Mouse (Mus musculus) olfactory bulb, adult 2 months (tissue): ENCODE results near the gene Ube2e1. TPM values are rescaled to one million over a fixed set of nuclear protein-coding genes. Genes with fewer than 3 reads are reported as not detected.

Experiments used
- H3K27ac ChIP-seq: fragments of 200-500 bp; 2 replicates; pipeline ENCODE4 v1.5.1; 2012; ENCODE audit warnings: low read depth, low read length; ENCODE audit not compliant: insufficient read depth
- H3K4me1 ChIP-seq: fragments of 200-500 bp; 2 replicates; pipeline ENCODE4 v1.6.1; 2012; ENCODE audit warnings: low read length; ENCODE audit not compliant: control insufficient read depth, insufficient read depth
- H3K4me3 ChIP-seq: fragments of 200-500 bp; 2 replicates; pipeline ENCODE4 v1.5.1; 2012; ENCODE audit warnings: mild to moderate bottlenecking, low read depth, low read length, moderate library complexity; ENCODE audit not compliant: insufficient read depth
- CTCF ChIP-seq: fragments of 200-500 bp; IDR thresholded peaks from 2 replicates; pipeline ENCODE4 v1.5.1; 2012; ENCODE audit warnings: low read depth, mild to moderate bottlenecking, low read length, moderate library complexity; ENCODE audit not compliant: insufficient read depth
- POLR2A ChIP-seq: fragments of 200-500 bp; IDR thresholded peaks from 2 replicates; pipeline ENCODE4 v1.6.1; 2012; ENCODE audit warnings: mild to moderate bottlenecking, low read depth, low read length, moderate library complexity; ENCODE audit not compliant: insufficient read depth
- WGBS: fragments of 180-500 bp; shearing (Covaris S2); methylation state at CpG from one replicate; pipeline ENCODE4 v1.1.7; 2018; 5-methylcytosine and 5-hydroxymethylcytosine counted together
- polyA plus RNA-seq: library from polyadenylated mRNA; stranded (reverse); fragments of >200 nt; gene quantifications from 2 replicates; pipeline ENCODE4 v1.2.4, GENCODE M21; 2012; ENCODE audit warnings: low replicate concordance; ENCODE audit not compliant: missing spikeins, insufficient read depth, insufficient read length

Gene Ube2e1
- polyA plus RNA-seq, 1 experiment = not detected

GRCm38 (mm10) chr14:18336106-18336505, 4.4 kb upstream of the Ube2e1 start:
- no peak for TF ChIP-seq CTCF
- TF ChIP-seq POLR2A = no peak
- H3K4me1 ChIP-seq = no peaks in the 10 kb centered on the region
- H3K4me3 ChIP-seq = no peak overlapping the region
- no peak overlapping the region for H3K27ac ChIP-seq

DNA sequence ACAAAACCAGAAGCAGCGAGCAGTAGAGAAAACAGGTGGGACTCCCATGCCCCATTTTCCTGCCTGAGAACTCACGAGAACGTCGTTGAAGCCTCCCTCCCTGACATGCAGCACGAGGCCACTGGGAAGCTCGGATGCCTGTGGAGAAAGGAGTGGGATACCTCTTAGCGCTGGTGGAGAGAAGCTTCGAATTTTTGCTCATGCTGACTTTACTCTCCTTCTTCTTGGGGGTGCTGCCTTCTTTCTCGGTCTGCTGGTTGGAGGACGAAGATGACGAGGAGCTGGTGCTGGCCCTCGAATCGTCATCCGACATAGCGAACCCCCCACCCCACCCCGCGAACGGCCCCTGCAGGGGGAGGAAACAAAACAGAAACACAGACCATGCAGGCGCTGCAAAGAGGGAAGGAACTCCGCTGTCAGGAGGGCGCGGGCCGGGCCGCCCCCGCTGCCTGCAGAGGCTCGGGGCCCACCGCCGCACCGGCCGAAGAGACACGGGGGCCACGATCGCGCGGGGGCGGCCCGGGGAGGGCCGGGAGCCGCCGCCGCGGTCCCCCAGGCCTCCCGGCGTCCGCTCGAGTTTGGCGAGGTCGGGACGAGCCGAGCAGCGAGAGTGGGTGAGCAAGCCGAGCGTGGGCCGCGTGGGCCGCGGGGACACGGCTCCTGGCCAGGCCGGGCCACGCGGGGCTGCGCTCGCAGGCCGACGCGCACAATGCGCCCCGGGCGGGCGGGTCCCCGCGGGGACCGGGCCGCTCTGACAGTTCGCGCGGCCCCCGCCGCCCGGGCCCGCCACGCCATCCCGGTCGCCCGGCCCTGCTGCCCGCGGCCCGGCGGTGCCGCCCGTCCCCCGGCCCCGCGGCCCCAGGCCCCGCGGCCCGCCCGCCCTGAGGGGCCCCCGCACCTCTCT, 618 bp downstream of the Ube2e1 start:
- Histone ChIP-seq H3K4me1 (peaks cover 11% of the 10 kb centered on the region; the same call in 1 of the 2 replicates), H3K27ac (peak overlapping the region; percentile 61; the same call in 1 of the 2 replicates), H3K4me3 (peak overlapping the region; percentile 97)
- WGBS = under 1% methylated on average over 90 of the region's 99 CpGs
- no peak for TF ChIP-seq CTCF
- 0 out of 2 replicates have a peak, but pooled peaks have one; percentile 19 for TF ChIP-seq POLR2A

- Histone ChIP-seq H3K27ac (no peak overlapping the region; the same call in 1 of the 2 replicates), H3K4me1 (peaks cover 11% of the 10 kb centered on the region; the same call in 1 of the 2 replicates), H3K4me3 (peak overlapping the region; percentile 50)
- 3% methylated on average over 37 of the region's 37 CpGs for whole genome bisulfite sequencing
- TF ChIP-seq CTCF (no peak), POLR2A (no peak)
Measured at GRCm38 (mm10) chr14:18326968-18327672, 4.5 kb downstream of the Ube2e1 start.

DNA sequence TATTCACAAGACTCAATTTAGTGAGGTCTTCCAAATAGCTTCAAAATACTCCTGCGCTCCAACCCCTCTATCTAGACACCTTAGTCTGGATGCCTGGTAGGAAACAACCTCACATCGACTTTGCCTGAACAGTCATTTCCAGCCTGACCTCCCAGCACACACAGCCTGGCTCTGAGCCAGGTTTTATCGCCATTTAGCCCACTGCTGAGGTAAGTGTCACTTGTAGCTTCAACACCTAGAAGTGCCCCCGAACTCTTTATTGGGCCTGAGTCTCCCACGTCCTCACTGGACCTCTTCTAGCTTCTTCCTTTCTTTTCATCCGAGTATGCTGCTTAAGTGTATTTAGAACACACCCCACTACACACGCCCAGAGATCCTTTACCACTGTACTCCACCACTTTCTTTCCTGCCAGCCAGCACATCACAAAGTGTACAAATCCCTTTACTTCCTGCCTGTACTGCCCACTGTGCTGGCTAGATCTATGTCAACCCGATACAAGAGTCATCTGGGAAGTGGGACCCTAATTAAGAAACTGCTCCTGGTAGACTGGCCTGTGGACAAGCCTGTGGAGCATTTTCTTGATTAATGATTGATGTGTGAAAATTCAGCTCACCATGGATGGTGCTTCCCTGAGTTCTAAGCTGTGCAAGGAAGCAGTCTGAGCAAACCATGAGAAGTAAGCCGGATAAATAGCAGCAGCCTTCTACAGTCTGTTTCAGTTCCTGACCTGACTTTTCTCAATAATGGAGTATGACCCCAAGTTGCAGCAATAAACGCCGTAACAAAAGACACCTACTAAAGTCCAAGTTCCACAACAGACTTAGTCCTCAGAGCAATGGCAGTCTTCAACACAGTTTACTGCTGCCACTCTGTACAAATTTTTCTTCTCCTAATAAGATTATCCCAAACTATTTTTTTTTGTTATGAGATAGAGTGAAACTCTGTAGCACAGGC, 13.9 kb downstream of the Ube2e1 start:
- WGBS = 75% methylated on average over 11 of the region's 11 CpGs
- H3K4me3 ChIP-seq = no peak overlapping the region
- no peak overlapping the region for H3K27ac ChIP-seq
- TF ChIP-seq POLR2A = no peak
- TF ChIP-seq CTCF = no peak
- 0 out of 2 replicates have a peak, but pooled peaks cover 2% of the 10 kb centered on the region for H3K4me1 ChIP-seq

DNA sequence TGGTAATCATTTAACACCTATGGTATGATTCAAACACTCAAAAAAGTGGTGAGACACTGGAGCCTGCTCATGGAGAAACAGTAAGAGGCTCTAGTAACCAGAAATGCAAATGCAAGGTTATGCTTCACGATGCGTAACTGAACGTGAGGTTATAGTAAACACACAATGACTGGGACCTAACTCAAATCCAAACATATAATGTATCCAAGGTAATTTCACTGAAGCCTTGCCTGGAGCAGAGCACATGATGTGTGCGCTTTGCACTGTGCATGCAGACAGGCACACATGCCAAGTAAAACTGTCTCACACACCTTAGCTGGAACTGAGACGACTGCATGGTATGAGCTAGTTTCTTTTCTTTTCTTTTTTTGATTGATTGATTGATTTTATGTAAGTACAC, 27.5 kb downstream of the Ube2e1 start:
- peaks cover 6% of the 10 kb centered on the region; the same call in 1 of the 2 replicates for H3K4me1 ChIP-seq
- TF ChIP-seq POLR2A = no peak
- no peak overlapping the region for H3K4me3 ChIP-seq
- 89% methylated on average over 5 of the region's 5 CpGs for WGBS
- H3K27ac ChIP-seq = no peak overlapping the region

DNA sequence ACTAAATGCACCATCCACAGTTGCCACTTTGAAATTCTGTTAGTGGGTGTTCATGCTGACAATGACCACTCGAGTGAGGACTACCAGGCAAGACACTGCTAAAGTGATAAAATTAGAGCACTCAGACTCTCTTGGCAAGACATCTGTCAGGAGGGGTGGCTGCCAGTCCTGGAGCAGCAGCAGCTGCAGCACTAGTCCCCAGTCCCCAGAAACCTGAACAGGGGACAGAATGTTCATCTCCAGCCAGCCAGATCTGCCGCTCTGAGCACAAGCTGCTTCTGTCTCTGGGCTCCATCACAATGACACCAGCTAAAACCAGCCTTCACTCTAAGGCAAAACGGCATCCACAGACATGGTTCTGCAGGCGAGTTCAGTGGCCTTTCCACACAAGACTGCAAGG, 28.4 kb downstream of the Ube2e1 start:
- WGBS = 40% methylated on average over 4 of the region's 4 CpGs
- H3K4me1 ChIP-seq = peaks cover 6% of the 10 kb centered on the region; the same call in 1 of the 2 replicates
- H3K27ac ChIP-seq = no peak overlapping the region
- no peak overlapping the region for H3K4me3 ChIP-seq
- TF ChIP-seq CTCF = no peak

- Histone ChIP-seq H3K27ac (no peak overlapping the region), H3K4me3 (no peak overlapping the region), H3K4me1 (peaks cover 6% of the 10 kb centered on the region; the same call in 1 of the 2 replicates)
- WGBS = 63% methylated on average over 3 of the region's 3 CpGs
- TF ChIP-seq CTCF = no peak
- TF ChIP-seq POLR2A = no peak
Measured at GRCm38 (mm10) chr14:18302750-18303149, 28.9 kb downstream of the Ube2e1 start.

GRCm38 (mm10) chr14:18301591-18301990, 30.1 kb downstream of the Ube2e1 start:
- TF ChIP-seq CTCF = no peak
- TF ChIP-seq POLR2A = no peak
- Histone ChIP-seq H3K4me3 (no peak overlapping the region), H3K4me1 (peaks cover 8% of the 10 kb centered on the region; the same call in 1 of the 2 replicates), H3K27ac (no peak overlapping the region)
- WGBS = 76% methylated on average over 3 of the region's 3 CpGs
